Mouse (Mus musculus) heart, embryonic 15.5 days (tissue): ENCODE results near the gene Nphp1. TPM values are rescaled to one million over a fixed set of nuclear protein-coding genes. Genes with fewer than 3 reads are reported as not detected.

Source experiments
- ATAC-seq: fragments of 200-750 bp; cut with Nextera tagmentation; replicated peaks from 2 replicates; pipeline ENCODE4 v1.8.0; 2017; ENCODE audit warnings: low read depth, moderate TSS enrichment; ENCODE audit not compliant: insufficient number of reproducible peaks, insufficient read depth, low FRiP score
- H3K27ac ChIP-seq: fragments of 300-500 bp; sonication (generic); 2 replicates; pipeline ENCODE4 v1.5.1; 2015; ENCODE audit warnings: mild to moderate bottlenecking, inconsistent platforms
- H3K27me3 ChIP-seq: fragments of 300-500 bp; sonication (generic); 2 replicates; pipeline ENCODE4 v1.6.1; 2015; ENCODE audit warnings: inconsistent platforms
- H3K36me3 ChIP-seq: fragments of 300-500 bp; sonication (generic); 2 replicates; pipeline ENCODE4 v1.6.1; 2015; ENCODE audit warnings: mild to moderate bottlenecking, inconsistent platforms
- H3K4me1 ChIP-seq: fragments of 300-500 bp; sonication (generic); replicated peaks from 2 replicates; pipeline ENCODE4 v1.6.1; 2015; ENCODE audit warnings: inconsistent platforms
- H3K4me2 ChIP-seq: fragments of 300-500 bp; sonication (generic); 2 replicates; pipeline ENCODE4 v1.6.1; 2015; ENCODE audit warnings: inconsistent platforms, mild to moderate bottlenecking, moderate library complexity
- H3K4me3 ChIP-seq: fragments of 300-500 bp; sonication (generic); 2 replicates; pipeline ENCODE4 v1.5.1; 2015; ENCODE audit warnings: mild to moderate bottlenecking, inconsistent platforms
- H3K9ac ChIP-seq: fragments of 300-500 bp; sonication (generic); 2 replicates; pipeline ENCODE4 v1.6.1; 2015; ENCODE audit warnings: mild to moderate bottlenecking, inconsistent platforms
- H3K9me3 ChIP-seq: fragments of 300-500 bp; sonication (generic); replicated peaks from 2 replicates; pipeline ENCODE4 v1.6.1; 2016; ENCODE audit warnings: inconsistent platforms
- WGBS: fragments of 180-500 bp; shearing (Covaris S2); methylation state at CpG from one replicate; pipeline ENCODE4 v1.1.7; 2015; ENCODE audit warnings: mixed read lengths; 5-methylcytosine and 5-hydroxymethylcytosine counted together
- polyA plus RNA-seq: library from polyadenylated mRNA; unstranded; fragments of >200 nt; fragmentation: Nextera tagmentation; extraction: Ambion mirVana; gene quantifications from 2 replicates; pipeline ENCODE4 v1.2.1, GENCODE M21; 2015

Nphp1 gene
- polyA plus RNA-seq, 1 experiment from 2014 or later = 20.0 TPM

DNA sequence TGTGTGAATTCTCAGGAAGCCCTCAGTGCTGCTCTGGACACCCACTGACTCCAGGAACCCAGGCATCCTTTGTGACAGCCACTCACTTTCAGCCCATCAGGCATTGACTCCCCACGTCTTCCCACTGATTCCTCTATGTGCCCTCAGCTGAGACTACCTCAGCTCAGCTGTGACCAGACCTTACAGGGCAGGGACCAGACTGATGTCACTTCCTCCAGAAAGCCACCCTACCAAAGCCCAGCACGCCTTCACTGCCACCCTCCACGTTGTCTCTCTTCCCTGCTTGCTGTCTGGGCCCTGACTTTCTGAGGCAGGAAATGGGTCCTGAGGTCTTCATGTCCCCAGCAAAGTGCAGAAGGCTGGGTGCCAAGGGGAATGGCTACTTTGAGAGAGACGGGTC is 65.5 kb downstream of the Nphp1 start:
- ATAC-seq = no peak

DNA sequence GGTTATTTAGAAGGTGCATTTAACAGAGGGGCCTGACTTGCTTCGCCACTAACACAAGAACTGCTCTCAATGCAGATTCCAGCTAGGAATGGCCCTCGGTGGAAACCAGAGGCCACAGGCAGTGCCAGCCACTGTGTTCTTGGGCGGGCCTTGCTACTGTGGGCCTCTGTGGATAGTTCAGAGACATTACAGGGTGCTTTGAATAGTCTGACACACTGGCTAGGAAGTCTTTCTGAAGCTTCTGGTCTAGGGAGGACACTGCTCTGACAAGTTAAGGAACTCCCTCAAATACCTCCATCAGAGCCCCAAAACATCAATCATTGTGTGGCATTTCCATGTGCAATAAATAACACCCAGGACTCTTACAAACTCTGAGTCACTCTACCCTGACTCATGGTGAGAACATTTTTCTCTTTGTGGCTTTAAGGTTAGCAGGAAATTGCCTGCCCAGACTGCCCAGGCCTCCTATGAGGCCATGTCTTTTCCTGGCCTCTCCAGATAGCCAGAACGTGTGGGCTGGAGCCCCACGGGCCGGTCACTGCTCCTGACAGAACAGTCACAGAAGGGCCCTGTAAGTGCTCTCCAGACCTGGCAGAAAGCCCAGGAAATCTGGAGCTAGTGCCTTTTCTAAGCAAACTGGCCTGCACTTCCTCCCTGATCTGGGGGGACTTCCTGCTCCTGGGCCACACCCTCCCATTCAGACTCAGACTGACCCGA is 66.4 kb downstream of the Nphp1 start:
- Histone ChIP-seq H3K4me1 (peaks cover 27% of the 10 kb centered on the region), H3K27me3 (no peaks in the 10 kb centered on the region; the same call in 1 of the 2 replicates), H3K4me3 (no peak overlapping the region), H3K9me3 (no peaks in the 10 kb centered on the region), H3K36me3 (no peaks in the 10 kb centered on the region), H3K9ac (no peak overlapping the region), H3K4me2 (no peak overlapping the region), H3K27ac (peak overlapping the region; percentile 89)
- WGBS = 25% methylated on average over 7 of the region's 7 CpGs
- peak; percentile 93 for ATAC-seq

More for the DNA sequence above, 65.5 kb downstream of the Nphp1 start:
- no peak overlapping the region for H3K4me3 ChIP-seq
- 58% methylated on average over 4 of the region's 4 CpGs for WGBS
- H3K4me2 ChIP-seq = no peak overlapping the region
- H3K27me3 ChIP-seq = no peaks in the 10 kb centered on the region; the same call in 1 of the 2 replicates
- H3K4me1 ChIP-seq = peaks cover 29% of the 10 kb centered on the region
- H3K9me3 ChIP-seq = no peaks in the 10 kb centered on the region
- H3K27ac ChIP-seq = peak overlapping the region; percentile 89
- H3K9ac ChIP-seq = no peak overlapping the region
- H3K36me3 ChIP-seq = no peaks in the 10 kb centered on the region

DNA sequence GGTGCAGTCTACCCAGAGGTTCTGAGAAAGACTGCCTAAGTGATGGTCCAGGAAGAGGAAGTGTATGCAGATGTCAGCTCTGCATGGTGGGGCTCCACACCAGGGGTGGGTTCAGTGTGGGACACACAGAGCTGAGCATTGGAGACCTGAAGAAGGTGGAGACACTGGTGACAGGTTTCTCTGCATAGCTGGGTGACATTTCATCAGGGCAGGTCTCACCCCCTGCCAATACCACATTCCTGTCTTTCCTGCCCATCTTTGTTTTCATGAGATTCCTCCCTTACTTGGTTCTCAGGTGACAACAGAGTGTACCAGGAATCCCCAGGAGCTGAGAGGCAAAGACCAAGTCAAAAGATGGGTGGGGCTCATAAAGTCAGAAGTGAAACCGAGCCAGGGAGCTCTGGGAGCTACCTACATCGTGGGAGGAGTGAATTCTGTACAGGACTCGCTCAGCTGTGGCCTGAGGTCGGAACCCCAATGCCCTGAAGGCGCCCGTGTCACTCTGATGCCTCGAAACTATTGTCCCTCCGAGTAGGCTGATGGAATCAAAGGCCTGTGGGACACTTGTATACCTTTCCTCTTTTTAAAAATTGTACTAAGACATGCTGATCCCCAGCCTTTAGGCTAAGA is 69.7 kb downstream of the Nphp1 start:
- peaks cover 22% of the 10 kb centered on the region for H3K4me1 ChIP-seq
- no peak overlapping the region for H3K4me2 ChIP-seq
- WGBS = 67% methylated on average over 8 of the region's 8 CpGs
- H3K9ac ChIP-seq = no peak overlapping the region
- H3K36me3 ChIP-seq = no peaks in the 10 kb centered on the region
- no peaks in the 10 kb centered on the region for H3K27me3 ChIP-seq
- H3K9me3 ChIP-seq = no peaks in the 10 kb centered on the region
- H3K4me3 ChIP-seq = no peak overlapping the region
- ATAC-seq = no peak
- no peak overlapping the region for H3K27ac ChIP-seq

DNA sequence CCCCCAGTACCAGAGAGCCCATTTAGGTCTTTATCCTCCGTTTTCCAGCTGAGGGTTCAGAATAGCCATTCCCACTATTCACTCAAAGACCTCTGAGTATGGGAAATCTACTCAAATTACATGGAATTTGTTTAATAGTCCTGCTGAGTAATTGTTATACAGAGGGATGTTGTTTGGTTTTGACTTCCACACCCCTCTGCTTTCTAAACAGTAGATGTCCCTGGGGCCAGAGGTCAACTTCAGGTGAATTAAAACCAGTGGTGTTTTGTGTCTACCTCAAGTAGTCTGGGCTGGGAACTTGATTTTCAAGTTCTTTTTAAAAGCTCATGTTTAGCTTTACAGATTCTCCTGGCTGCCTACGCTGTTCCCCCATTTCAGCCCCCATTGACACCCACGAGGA is 74.0 kb downstream of the Nphp1 start:
- H3K9ac ChIP-seq = no peak overlapping the region
- 74% methylated on average over 3 of the region's 3 CpGs for WGBS
- no peak overlapping the region for H3K4me3 ChIP-seq
- no peak overlapping the region for H3K27ac ChIP-seq
- H3K9me3 ChIP-seq = no peaks in the 10 kb centered on the region
- no peak overlapping the region for H3K4me2 ChIP-seq
- H3K27me3 ChIP-seq = no peaks in the 10 kb centered on the region
- no peaks in the 10 kb centered on the region for H3K36me3 ChIP-seq
- H3K4me1 ChIP-seq = no peaks in the 10 kb centered on the region
- ATAC-seq = no peak

DNA sequence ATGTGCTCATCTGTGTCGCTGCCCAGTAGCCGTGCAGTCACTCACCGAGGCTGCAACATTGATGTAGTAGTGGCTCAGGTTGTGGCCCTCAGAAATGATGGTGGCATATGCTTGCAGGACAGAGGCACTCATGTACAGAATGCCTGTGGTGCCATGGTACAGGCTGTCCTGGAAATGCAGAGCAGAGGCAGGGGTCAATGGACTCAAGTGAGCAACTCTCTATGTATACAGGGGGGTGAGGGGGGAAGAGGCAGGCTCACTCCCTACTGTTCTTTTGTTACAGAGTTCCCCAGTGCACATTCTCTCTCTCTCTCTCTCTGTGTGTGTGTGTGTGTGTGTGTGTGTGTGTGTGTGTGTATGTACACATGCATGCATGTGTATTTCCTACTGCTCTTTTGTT is 79.9 kb downstream of the Nphp1 start:
- no peak overlapping the region for H3K9ac ChIP-seq
- no peaks in the 10 kb centered on the region for H3K9me3 ChIP-seq
- no peak overlapping the region for H3K27ac ChIP-seq
- 77% methylated on average over 3 of the region's 3 CpGs for WGBS
- no peak for ATAC-seq
- no peaks in the 10 kb centered on the region for H3K27me3 ChIP-seq
- H3K4me1 ChIP-seq = no peaks in the 10 kb centered on the region
- no peaks in the 10 kb centered on the region for H3K36me3 ChIP-seq
- no peak overlapping the region for H3K4me3 ChIP-seq
- no peak overlapping the region for H3K4me2 ChIP-seq

DNA sequence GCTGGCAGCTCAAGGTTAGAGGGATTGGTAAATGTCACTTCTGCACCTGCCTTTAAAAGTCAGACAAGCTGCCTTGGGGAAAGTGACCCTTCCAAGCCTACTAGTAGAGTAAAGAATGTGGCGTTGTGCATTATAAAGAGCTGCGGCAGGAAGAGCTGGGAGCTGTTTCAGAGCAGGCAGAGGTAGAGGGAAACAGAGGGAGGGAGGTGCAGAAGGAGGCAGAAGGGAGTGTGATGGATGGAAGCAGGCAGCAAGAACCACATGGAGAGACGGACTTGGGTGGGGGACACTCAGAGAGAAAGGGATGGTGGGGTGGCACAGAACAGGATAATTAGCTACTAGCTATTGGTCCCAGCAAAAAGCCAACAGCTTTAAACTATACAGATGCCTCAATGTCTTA is 80.6 kb downstream of the Nphp1 start:
- 64% methylated on average over 3 of the region's 3 CpGs for WGBS
- no peaks in the 10 kb centered on the region for H3K27me3 ChIP-seq
- H3K4me2 ChIP-seq = no peak overlapping the region
- no peak for ATAC-seq
- H3K9ac ChIP-seq = no peak overlapping the region
- no peaks in the 10 kb centered on the region for H3K9me3 ChIP-seq
- H3K4me3 ChIP-seq = no peak overlapping the region
- no peaks in the 10 kb centered on the region for H3K4me1 ChIP-seq
- no peaks in the 10 kb centered on the region for H3K36me3 ChIP-seq
- H3K27ac ChIP-seq = no peak overlapping the region

DNA sequence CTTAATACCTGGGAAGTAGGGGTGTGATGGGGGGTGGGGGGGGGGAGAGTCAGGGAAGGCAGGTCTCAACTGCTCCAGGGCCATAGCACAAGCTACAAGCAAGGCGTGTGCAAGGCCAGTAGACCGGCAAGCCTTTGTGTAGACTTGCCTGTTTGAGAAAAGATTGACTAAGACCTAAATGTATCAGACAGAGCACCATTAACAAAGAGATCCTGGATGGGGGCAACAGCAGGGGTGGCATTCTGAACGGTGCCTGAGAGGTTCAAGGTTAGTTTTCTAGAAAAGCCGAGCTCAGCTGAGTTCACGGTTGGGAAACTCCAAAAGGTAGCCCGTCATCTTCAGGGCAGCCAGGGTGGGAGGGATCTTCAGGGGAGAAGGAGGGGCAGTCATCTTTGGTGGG is 83.4 kb downstream of the Nphp1 start:
- Histone ChIP-seq H3K4me1 (no peaks in the 10 kb centered on the region), H3K27ac (no peak overlapping the region), H3K4me2 (no peak overlapping the region), H3K27me3 (no peaks in the 10 kb centered on the region), H3K4me3 (no peak overlapping the region), H3K36me3 (no peaks in the 10 kb centered on the region), H3K9ac (no peak overlapping the region), H3K9me3 (no peaks in the 10 kb centered on the region)
- WGBS = 85% methylated on average over 6 of the region's 6 CpGs
- ATAC-seq = no peak

Other genes with a start within 250 kb of the Nphp1 start
- 0.08 and 0.43 TPM in 2 replicates for gene Prom2, start 247.4 kb downstream of the Nphp1 start, polyA plus RNA-seq
- 2.2 and 2.8 TPM in 2 replicates for gene Zfp661, start 201.8 kb downstream of the Nphp1 start, polyA plus RNA-seq
- gene Mrps5, start 201.7 kb downstream of the Nphp1 start, polyA plus RNA-seq = 123 and 132 TPM in 2 replicates
- gene Mal, start 132.2 kb downstream of the Nphp1 start, polyA plus RNA-seq = 3.8 and 4.2 TPM in 2 replicates
- gene Mall, start 59.0 kb downstream of the Nphp1 start, polyA plus RNA-seq = 8.1 and 10.2 TPM in 2 replicates
- 36.4 and 45.6 TPM in 2 replicates for gene Mtln, start 3.6 kb upstream of the Nphp1 start, polyA plus RNA-seq
- 35.7 and 39.2 TPM in 2 replicates for gene Bub1, start 43.0 kb upstream of the Nphp1 start, polyA plus RNA-seq
- 0.28 and 0.39 TPM in 2 replicates for gene Acoxl, start 50.0 kb upstream of the Nphp1 start, polyA plus RNA-seq